Mouse (Mus musculus): ENCODE data around the gene Tmem63a. TPM values are rescaled to one million over a fixed set of nuclear protein-coding genes. Genes with fewer than 3 reads are reported as not detected.

Gene Tmem63a
- polyA plus RNA-seq, 1 experiment from 2014 or later = 6.1 TPM

DNA sequence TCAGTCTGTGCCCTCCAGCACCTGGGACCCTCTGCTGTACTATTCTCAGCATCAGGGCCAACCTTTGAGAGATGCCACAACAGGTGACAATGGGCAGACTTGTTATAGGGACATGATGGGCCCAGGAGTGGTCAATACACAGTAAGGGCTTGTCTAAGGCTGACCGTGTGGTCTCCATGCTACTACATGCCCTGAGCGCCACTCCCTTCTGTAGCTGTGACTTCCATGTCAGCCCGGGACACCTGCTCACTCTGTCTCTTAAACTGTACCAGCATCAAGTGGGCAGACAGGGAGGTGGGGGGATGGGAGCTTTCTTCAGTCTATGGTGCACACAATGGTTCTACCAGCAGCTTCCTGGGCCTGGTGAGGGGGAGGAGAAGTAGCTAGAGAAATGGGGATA, 59.1 kb downstream of the Tmem63a start:
- ATAC-seq (ENCODE audit: insufficient number of reproducible peaks, low FRiP score, low TSS enrichment, low read depth) = no peak
- Histone ChIP-seq H3K9me3 (ENCODE audit: control insufficient read depth, low read length) (no peaks in the 10 kb centered on the region), H3K4me2 (ENCODE audit: low read depth, severe bottlenecking) (no peak overlapping the region), H3K27ac (replicated peaks; ENCODE audit: low read depth, low read length) (no peak overlapping the region), H3K4me3 (ENCODE audit: low read depth, low read length) (no peak overlapping the region), H3K4me1 (ENCODE audit: control insufficient read depth, insufficient read depth, low read length) (peaks cover 10% of the 10 kb centered on the region; the same call in 1 of the 2 replicates), H3K36me3 (ENCODE audit: control insufficient read depth, insufficient read depth, low read length) (no peaks in the 10 kb centered on the region), H3K9ac (ENCODE audit: low read length) (no peak overlapping the region), H3K27me3 (ENCODE audit: control insufficient read depth, insufficient read depth, low read length) (no peaks in the 10 kb centered on the region)
- DNase-seq (ENCODE audit: low spot score) = no peak
- WGBS = 82% methylated on average over 3 of the region's 3 CpGs

DNA sequence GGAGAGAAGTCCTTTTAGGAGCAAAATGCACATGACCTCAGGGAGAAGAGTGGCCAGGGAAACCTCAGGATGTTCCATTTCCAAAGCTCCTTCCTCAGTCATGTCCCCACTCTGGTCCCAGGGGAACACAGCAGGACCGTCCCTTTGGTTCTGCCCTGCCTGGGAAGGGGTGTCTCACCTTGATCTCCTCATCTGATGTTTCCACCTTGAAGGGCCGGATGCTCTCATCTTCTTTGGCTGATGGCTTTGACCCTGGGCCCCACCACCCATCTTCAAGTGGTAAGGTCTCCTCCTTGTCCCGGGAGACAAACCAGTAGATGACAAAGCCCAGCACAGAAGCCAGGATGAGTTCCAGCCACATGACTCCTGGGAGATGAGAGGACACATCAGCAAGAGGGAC, 59.5 kb downstream of the Tmem63a start:
- DNase-seq (ENCODE audit: low spot score) (no peak), ATAC-seq (ENCODE audit: insufficient number of reproducible peaks, low FRiP score, low TSS enrichment, low read depth) (no peak)
- Histone ChIP-seq H3K9ac (ENCODE audit: low read length) (no peak overlapping the region), H3K9me3 (ENCODE audit: control insufficient read depth, low read length) (no peaks in the 10 kb centered on the region), H3K4me2 (ENCODE audit: low read depth, severe bottlenecking) (no peak overlapping the region), H3K36me3 (ENCODE audit: control insufficient read depth, insufficient read depth, low read length) (no peaks in the 10 kb centered on the region), H3K27ac (replicated peaks; ENCODE audit: low read depth, low read length) (no peak overlapping the region), H3K4me3 (ENCODE audit: low read depth, low read length) (no peak overlapping the region), H3K4me1 (ENCODE audit: control insufficient read depth, insufficient read depth, low read length) (peaks cover 10% of the 10 kb centered on the region; the same call in 1 of the 2 replicates), H3K27me3 (ENCODE audit: control insufficient read depth, insufficient read depth, low read length) (no peaks in the 10 kb centered on the region)
- 88% methylated on average over 3 of the region's 3 CpGs for WGBS

DNA sequence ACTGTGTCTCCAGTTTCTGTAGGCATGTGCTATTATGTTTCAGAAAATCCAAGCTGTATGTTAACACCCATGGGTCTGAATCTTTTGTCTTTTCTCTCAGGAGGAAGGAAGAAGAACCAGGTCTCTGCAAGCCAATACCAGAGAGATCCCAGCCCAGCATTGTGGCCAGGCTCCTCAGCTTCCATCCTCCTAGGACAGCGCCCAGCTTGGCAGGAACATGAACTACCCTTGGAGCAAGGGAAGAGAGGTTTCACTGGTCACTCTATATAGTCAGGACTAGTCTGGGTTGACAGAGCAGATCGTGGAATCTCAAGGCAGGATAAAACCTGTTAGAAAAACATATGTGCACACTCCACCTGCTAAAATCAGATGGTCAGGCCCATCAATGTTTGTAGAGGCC, 61.6 kb downstream of the Tmem63a start:
- H3K27ac ChIP-seq (replicated peaks; ENCODE audit: low read depth, low read length) = no peak overlapping the region
- H3K9me3 ChIP-seq (ENCODE audit: control insufficient read depth, low read length) = no peaks in the 10 kb centered on the region
- H3K4me1 ChIP-seq (ENCODE audit: control insufficient read depth, insufficient read depth, low read length) = peaks cover 10% of the 10 kb centered on the region; the same call in 1 of the 2 replicates
- WGBS = 78% methylated on average over 2 of the region's 2 CpGs
- no peak overlapping the region for H3K4me2 ChIP-seq (ENCODE audit: low read depth, severe bottlenecking)
- H3K4me3 ChIP-seq (ENCODE audit: low read depth, low read length) = no peak overlapping the region
- DNase-seq (ENCODE audit: low spot score) (no peak), ATAC-seq (ENCODE audit: insufficient number of reproducible peaks, low FRiP score, low TSS enrichment, low read depth) (no peak)
- no peaks in the 10 kb centered on the region for H3K27me3 ChIP-seq (ENCODE audit: control insufficient read depth, insufficient read depth, low read length)
- H3K36me3 ChIP-seq (ENCODE audit: control insufficient read depth, insufficient read depth, low read length) = no peaks in the 10 kb centered on the region
- H3K9ac ChIP-seq (ENCODE audit: low read length) = no peak overlapping the region

- Histone ChIP-seq H3K4me2 (ENCODE audit: low read depth, severe bottlenecking) (no peak overlapping the region), H3K4me3 (ENCODE audit: low read depth, low read length) (no peak overlapping the region), H3K9me3 (ENCODE audit: control insufficient read depth, low read length) (no peaks in the 10 kb centered on the region), H3K27ac (replicated peaks; ENCODE audit: low read depth, low read length) (no peak overlapping the region), H3K9ac (ENCODE audit: low read length) (no peak overlapping the region), H3K36me3 (ENCODE audit: control insufficient read depth, insufficient read depth, low read length) (no peaks in the 10 kb centered on the region), H3K27me3 (ENCODE audit: control insufficient read depth, insufficient read depth, low read length) (no peaks in the 10 kb centered on the region), H3K4me1 (ENCODE audit: control insufficient read depth, insufficient read depth, low read length) (peaks cover 8% of the 10 kb centered on the region; the same call in 1 of the 2 replicates)
- ATAC-seq (ENCODE audit: insufficient number of reproducible peaks, low FRiP score, low TSS enrichment, low read depth) (no peak), DNase-seq (ENCODE audit: low spot score) (no peak)
- WGBS = 82% methylated on average over 8 of the region's 8 CpGs
Measured at GRCm38 (mm10) chr1:181005331-181005730, 63.2 kb downstream of the Tmem63a start.

DNA sequence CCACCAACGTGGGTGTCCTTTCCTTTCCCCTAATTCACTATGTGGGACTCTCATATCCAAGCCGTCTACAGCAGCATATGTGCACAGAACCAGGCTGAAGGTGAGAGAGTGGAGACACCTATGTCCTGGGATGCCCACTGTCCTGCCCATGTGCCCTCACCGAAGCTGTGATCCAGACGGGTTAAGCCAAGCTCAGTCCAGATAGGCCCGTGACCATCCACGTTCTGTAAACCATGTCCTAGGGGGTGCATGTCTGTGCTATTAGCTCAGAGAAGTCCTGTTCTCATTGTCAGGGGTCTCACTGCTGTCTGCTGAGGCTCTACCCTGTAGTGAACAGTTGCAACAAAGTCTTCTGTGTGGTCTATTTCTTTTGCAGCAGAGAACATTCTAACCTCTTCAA, 65.7 kb downstream of the Tmem63a start:
- H3K36me3 ChIP-seq (ENCODE audit: control insufficient read depth, insufficient read depth, low read length) = no peaks in the 10 kb centered on the region
- no peak overlapping the region for H3K4me2 ChIP-seq (ENCODE audit: low read depth, severe bottlenecking)
- no peak overlapping the region for H3K27ac ChIP-seq (replicated peaks; ENCODE audit: low read depth, low read length)
- no peaks in the 10 kb centered on the region for H3K4me1 ChIP-seq (ENCODE audit: control insufficient read depth, insufficient read depth, low read length)
- no peak overlapping the region for H3K9ac ChIP-seq (ENCODE audit: low read length)
- no peaks in the 10 kb centered on the region for H3K9me3 ChIP-seq (ENCODE audit: control insufficient read depth, low read length)
- no peaks in the 10 kb centered on the region for H3K27me3 ChIP-seq (ENCODE audit: control insufficient read depth, insufficient read depth, low read length)
- no peak overlapping the region for H3K4me3 ChIP-seq (ENCODE audit: low read depth, low read length)
- no peak for ATAC-seq (ENCODE audit: insufficient number of reproducible peaks, low FRiP score, low TSS enrichment, low read depth)
- 87% methylated on average over 6 of the region's 6 CpGs for WGBS
- no peak for DNase-seq (ENCODE audit: low spot score)

- H3K27ac ChIP-seq (replicated peaks; ENCODE audit: low read depth, low read length) = no peak overlapping the region
- no peaks in the 10 kb centered on the region for H3K36me3 ChIP-seq (ENCODE audit: control insufficient read depth, insufficient read depth, low read length)
- no peak overlapping the region for H3K9ac ChIP-seq (ENCODE audit: low read length)
- H3K4me3 ChIP-seq (ENCODE audit: low read depth, low read length) = no peak overlapping the region
- ATAC-seq (ENCODE audit: insufficient number of reproducible peaks, low FRiP score, low TSS enrichment, low read depth) (no peak), DNase-seq (ENCODE audit: low spot score) (no peak)
- H3K27me3 ChIP-seq (ENCODE audit: control insufficient read depth, insufficient read depth, low read length) = no peaks in the 10 kb centered on the region
- 99% methylated on average over 2 of the region's 2 CpGs for WGBS
- no peaks in the 10 kb centered on the region for H3K4me1 ChIP-seq (ENCODE audit: control insufficient read depth, insufficient read depth, low read length)
- H3K4me2 ChIP-seq (ENCODE audit: low read depth, severe bottlenecking) = no peak overlapping the region
- H3K9me3 ChIP-seq (ENCODE audit: control insufficient read depth, low read length) = no peaks in the 10 kb centered on the region
Measured at GRCm38 (mm10) chr1:181008266-181008665, 66.1 kb downstream of the Tmem63a start.

GRCm38 (mm10) chr1:181009011-181009590, 67.0 kb downstream of the Tmem63a start:
- H3K4me2 ChIP-seq (ENCODE audit: low read depth, severe bottlenecking) = no peak overlapping the region
- no peak overlapping the region for H3K9ac ChIP-seq (ENCODE audit: low read length)
- no peaks in the 10 kb centered on the region for H3K27me3 ChIP-seq (ENCODE audit: control insufficient read depth, insufficient read depth, low read length)
- no peak overlapping the region for H3K27ac ChIP-seq (replicated peaks; ENCODE audit: low read depth, low read length)
- H3K9me3 ChIP-seq (ENCODE audit: control insufficient read depth, low read length) = no peaks in the 10 kb centered on the region
- DNase-seq (ENCODE audit: low spot score) (no peak), ATAC-seq (ENCODE audit: insufficient number of reproducible peaks, low FRiP score, low TSS enrichment, low read depth) (no peak)
- H3K4me3 ChIP-seq (ENCODE audit: low read depth, low read length) = no peak overlapping the region
- 89% methylated on average over 4 of the region's 4 CpGs for WGBS
- no peaks in the 10 kb centered on the region for H3K36me3 ChIP-seq (ENCODE audit: control insufficient read depth, insufficient read depth, low read length)
- H3K4me1 ChIP-seq (ENCODE audit: control insufficient read depth, insufficient read depth, low read length) = no peaks in the 10 kb centered on the region

GRCm38 (mm10) chr1:181009754-181010153, 67.6 kb downstream of the Tmem63a start:
- no peak for DNase-seq (ENCODE audit: low spot score)
- Histone ChIP-seq H3K27ac (replicated peaks; ENCODE audit: low read depth, low read length) (no peak overlapping the region), H3K36me3 (ENCODE audit: control insufficient read depth, insufficient read depth, low read length) (no peaks in the 10 kb centered on the region), H3K27me3 (ENCODE audit: control insufficient read depth, insufficient read depth, low read length) (no peaks in the 10 kb centered on the region), H3K9ac (ENCODE audit: low read length) (no peak overlapping the region), H3K9me3 (ENCODE audit: control insufficient read depth, low read length) (no peaks in the 10 kb centered on the region), H3K4me3 (ENCODE audit: low read depth, low read length) (no peak overlapping the region), H3K4me2 (ENCODE audit: low read depth, severe bottlenecking) (no peak overlapping the region), H3K4me1 (ENCODE audit: control insufficient read depth, insufficient read depth, low read length) (no peaks in the 10 kb centered on the region)
- no peak for ATAC-seq (ENCODE audit: insufficient number of reproducible peaks, low FRiP score, low TSS enrichment, low read depth)
- 60% methylated on average over 3 of the region's 3 CpGs for WGBS

Data from limb, embryonic 11.5 days (tissue).